Mouse (Mus musculus) limb, embryonic 15.5 days (tissue): Measurements from ENCODE around the gene Lpo. TPM values are rescaled to one million over a fixed set of nuclear protein-coding genes. Genes with fewer than 3 reads are reported as not detected.
"Not testable (repeated sequence)": the region's sequence is repeated elsewhere in the genome, so short reads cannot be mapped to it uniquely, and the experiment has no call there.

ENCODE experiments used
- ATAC-seq: fragments of 200-750 bp; cut with Nextera tagmentation; 2 replicates; pipeline ENCODE4 v1.8.0; 2017; ENCODE audit warnings: low read depth, moderate TSS enrichment; ENCODE audit not compliant: insufficient number of reproducible peaks, low FRiP score, low TSS enrichment
- H3K27ac ChIP-seq: fragments of 300-500 bp; sonication (generic); 2 replicates; pipeline ENCODE4 v1.5.1; 2015; ENCODE audit warnings: moderate library complexity, mild to moderate bottlenecking, inconsistent platforms
- H3K27me3 ChIP-seq: fragments of 300-500 bp; sonication (generic); 2 replicates; pipeline ENCODE4 v1.6.1; 2015; ENCODE audit warnings: inconsistent platforms
- H3K36me3 ChIP-seq: fragments of 300-500 bp; sonication (generic); 2 replicates; pipeline ENCODE4 v1.6.1; 2015; ENCODE audit warnings: inconsistent platforms
- H3K4me1 ChIP-seq: fragments of 300-500 bp; sonication (generic); 2 replicates; pipeline ENCODE4 v1.6.1; 2015; ENCODE audit warnings: inconsistent platforms
- H3K4me2 ChIP-seq: fragments of 300-500 bp; sonication (generic); 2 replicates; pipeline ENCODE4 v1.6.1; 2015; ENCODE audit warnings: mild to moderate bottlenecking, inconsistent platforms
- H3K4me3 ChIP-seq: fragments of 300-500 bp; sonication (generic); 2 replicates; pipeline ENCODE4 v1.5.1; 2015; ENCODE audit warnings: mild to moderate bottlenecking, inconsistent platforms
- H3K9ac ChIP-seq: fragments of 300-500 bp; sonication (generic); 2 replicates; pipeline ENCODE4 v1.6.1; 2015; ENCODE audit warnings: inconsistent platforms
- H3K9me3 ChIP-seq: fragments of 300-500 bp; sonication (generic); 2 replicates; pipeline ENCODE4 v1.6.1; 2016; ENCODE audit warnings: inconsistent platforms
- WGBS: fragments of 180-500 bp; shearing (Covaris S2); methylation state at CpG from one replicate; pipeline ENCODE4 v1.1.7; 2015; 5-methylcytosine and 5-hydroxymethylcytosine counted together
- polyA plus RNA-seq: library from polyadenylated mRNA; unstranded; fragments of >200 nt; fragmentation: Nextera tagmentation; extraction: Ambion mirVana; gene quantifications from 2 replicates; pipeline ENCODE4 v1.2.1, GENCODE M21; 2015

Gene Lpo
- polyA plus RNA-seq, result 0.11 and 0.12 TPM in 2 replicates

- Histone ChIP-seq H3K27ac (no peak within 1 kb of the TSS), H3K9ac (no peak within 1 kb of the TSS), H3K27me3 (no peaks in the 10 kb centered on the region), H3K4me1 (no peaks in the 10 kb centered on the region), H3K9me3 (no peaks in the 10 kb centered on the region), H3K36me3 (no peaks in the 10 kb centered on the region), H3K4me3 (no peak within 1 kb of the TSS), H3K4me2 (no peak within 1 kb of the TSS)
- 77% methylated on average over 10 of the region's 10 CpGs for WGBS
- ATAC-seq, result no peak
Measured at GRCm38 (mm10) chr11:87828239-87828900, at the start of gene Lpo. Lpo (minus strand) TSS chr11:87828289.

- Histone ChIP-seq H3K4me3 (no peak within 1 kb of the TSS), H3K27me3 (no peaks in the 10 kb centered on the region), H3K27ac (no peak within 1 kb of the TSS), H3K4me1 (peaks cover 9% of the 10 kb centered on the region; the same call in 1 of the 2 replicates), H3K4me2 (no peak within 1 kb of the TSS), H3K9ac (no peak within 1 kb of the TSS), H3K9me3 (no peaks in the 10 kb centered on the region), H3K36me3 (no peaks in the 10 kb centered on the region)
- ATAC-seq, result no peak
- WGBS, result 79% methylated on average over 6 of the region's 6 CpGs
Measured at GRCm38 (mm10) chr11:87875436-87875835, 47.3 kb upstream of the Lpo start, which contains the start of gene Epx. Epx (minus strand) TSS chr11:87875536.

GRCm38 (mm10) chr11:87871766-87872165 lies 43.7 kb upstream of the Lpo start:
- H3K36me3 ChIP-seq, result no peaks in the 10 kb centered on the region
- no peak overlapping the region for H3K27ac ChIP-seq
- no peak overlapping the region for H3K4me3 ChIP-seq
- no peaks in the 10 kb centered on the region for H3K27me3 ChIP-seq
- ATAC-seq, result no peak
- H3K4me1 ChIP-seq, result no peaks in the 10 kb centered on the region; the same call in 1 of the 2 replicates
- H3K9me3 ChIP-seq, result no peaks in the 10 kb centered on the region
- WGBS, result 26% methylated on average over 8 of the region's 8 CpGs
- H3K4me2 ChIP-seq, result no peak overlapping the region
- no peak overlapping the region for H3K9ac ChIP-seq

GRCm38 (mm10) chr11:87870096-87870495 lies 42.0 kb upstream of the Lpo start:
- Histone ChIP-seq H3K36me3 (no peaks in the 10 kb centered on the region), H3K9me3 (no peaks in the 10 kb centered on the region), H3K27ac (no peak overlapping the region), H3K9ac (no peak overlapping the region), H3K4me3 (no peak overlapping the region), H3K4me1 (no peaks in the 10 kb centered on the region; the same call in 1 of the 2 replicates), H3K4me2 (no peak overlapping the region), H3K27me3 (no peaks in the 10 kb centered on the region)
- WGBS, result 78% methylated on average over 2 of the region's 2 CpGs
- no peak for ATAC-seq

GRCm38 (mm10) chr11:87866891-87867290 lies 38.8 kb upstream of the Lpo start:
- 63% methylated on average over 1 of the region's 2 CpGs for WGBS
- H3K4me2 ChIP-seq, H3K4me3 ChIP-seq: not testable (repeated sequence)

GRCm38 (mm10) chr11:87862805-87863204 lies 34.7 kb upstream of the Lpo start:
- Histone ChIP-seq H3K4me2 (no peak overlapping the region), H3K27ac (no peak overlapping the region), H3K36me3 (peaks cover 54% of the 10 kb centered on the region), H3K9ac (no peak overlapping the region), H3K4me3 (no peak overlapping the region), H3K27me3 (no peaks in the 10 kb centered on the region), H3K4me1 (no peaks in the 10 kb centered on the region), H3K9me3 (no peaks in the 10 kb centered on the region)
- no peak for ATAC-seq
- WGBS, result 89% methylated on average over 13 of the region's 13 CpGs

More at GRCm38 (mm10) chr11:87866891-87867290, 38.8 kb upstream of the Lpo start:
- not testable (repeated sequence) for H3K9ac ChIP-seq, H3K27me3 ChIP-seq, ATAC-seq, H3K9me3 ChIP-seq, H3K27ac ChIP-seq, H3K4me1 ChIP-seq
- peaks cover 24% of the 10 kb centered on the region for H3K36me3 ChIP-seq

- WGBS, result 91% methylated on average over 9 of the region's 9 CpGs
- Histone ChIP-seq H3K9ac (no peak overlapping the region), H3K4me3 (no peak overlapping the region), H3K9me3 (no peaks in the 10 kb centered on the region), H3K4me1 (no peaks in the 10 kb centered on the region), H3K27ac (no peak overlapping the region), H3K27me3 (no peaks in the 10 kb centered on the region), H3K36me3 (peaks cover 70% of the 10 kb centered on the region), H3K4me2 (no peak overlapping the region)
- ATAC-seq, result no peak
Measured at GRCm38 (mm10) chr11:87860426-87860825, 32.3 kb upstream of the Lpo start.

- Histone ChIP-seq H3K4me3 (no peak overlapping the region), H3K27me3 (no peaks in the 10 kb centered on the region), H3K9ac (no peak overlapping the region), H3K4me2 (no peak overlapping the region), H3K4me1 (no peaks in the 10 kb centered on the region), H3K36me3 (peaks cover 68% of the 10 kb centered on the region), H3K9me3 (no peaks in the 10 kb centered on the region), H3K27ac (no peak overlapping the region)
- ATAC-seq, result no peak
- 88% methylated on average over 11 of the region's 11 CpGs for WGBS
Measured at GRCm38 (mm10) chr11:87859273-87859672, 31.2 kb upstream of the Lpo start.

GRCm38 (mm10) chr11:87854550-87854949 lies 26.5 kb upstream of the Lpo start:
- no peak overlapping the region for H3K27ac ChIP-seq
- no peak overlapping the region for H3K4me2 ChIP-seq
- no peak overlapping the region for H3K9ac ChIP-seq
- no peaks in the 10 kb centered on the region for H3K9me3 ChIP-seq
- ATAC-seq, result no peak
- 87% methylated on average over 7 of the region's 7 CpGs for WGBS
- H3K27me3 ChIP-seq, result no peaks in the 10 kb centered on the region
- H3K36me3 ChIP-seq, result peaks cover 25% of the 10 kb centered on the region
- no peak overlapping the region for H3K4me3 ChIP-seq
- H3K4me1 ChIP-seq, result peaks cover 7% of the 10 kb centered on the region

GRCm38 (mm10) chr11:87853597-87853954 lies 25.5 kb upstream of the Lpo start:
- Histone ChIP-seq H3K4me2 (peak overlapping the region; percentile 70), H3K27me3 (no peaks in the 10 kb centered on the region), H3K36me3 (peaks cover 23% of the 10 kb centered on the region), H3K4me1 (peaks cover 7% of the 10 kb centered on the region), H3K27ac (peak overlapping the region; percentile 81), H3K9me3 (no peaks in the 10 kb centered on the region), H3K9ac (peak overlapping the region; percentile 51), H3K4me3 (peak overlapping the region; percentile 66)
- ATAC-seq, result no peak
- 38% methylated on average over 8 of the region's 8 CpGs for WGBS

GRCm38 (mm10) chr11:87852690-87853596 lies 24.9 kb upstream of the Lpo start, which contains the start of gene Mks1:
Mks1 (plus strand) TSS chr11:87853215.
- peak within 1 kb of the TSS; percentile 81 for H3K27ac ChIP-seq
- H3K9me3 ChIP-seq, result no peaks in the 10 kb centered on the region
- WGBS, result 3% methylated on average over 40 of the region's 40 CpGs
- H3K4me1 ChIP-seq, result peaks cover 7% of the 10 kb centered on the region
- H3K27me3 ChIP-seq, result no peaks in the 10 kb centered on the region
- H3K9ac ChIP-seq, result peak within 1 kb of the TSS; percentile 51
- H3K36me3 ChIP-seq, result peaks cover 17% of the 10 kb centered on the region
- H3K4me2 ChIP-seq, result peak within 1 kb of the TSS; percentile 70
- H3K4me3 ChIP-seq, result peak within 1 kb of the TSS; percentile 66
- peak; percentile 83 for ATAC-seq

- Histone ChIP-seq H3K9me3 (no peaks in the 10 kb centered on the region), H3K27ac (no peak overlapping the region), H3K36me3 (no peaks in the 10 kb centered on the region), H3K27me3 (no peaks in the 10 kb centered on the region), H3K9ac (no peak overlapping the region), H3K4me1 (peaks cover 4% of the 10 kb centered on the region), H3K4me3 (no peak overlapping the region), H3K4me2 (no peak overlapping the region)
- no peak for ATAC-seq
- WGBS, result 74% methylated on average over 6 of the region's 6 CpGs
Measured at GRCm38 (mm10) chr11:87847884-87848283, 19.8 kb upstream of the Lpo start.
